Mouse (Mus musculus): ENCODE measurements at regions not wholly inside any gene's neighbourhood (a gene's known extent, or its start where the extent isn't known, plus 50 kb on each side); places are given as distances from the start of the nearest gene placed in this dataset.

DNA sequence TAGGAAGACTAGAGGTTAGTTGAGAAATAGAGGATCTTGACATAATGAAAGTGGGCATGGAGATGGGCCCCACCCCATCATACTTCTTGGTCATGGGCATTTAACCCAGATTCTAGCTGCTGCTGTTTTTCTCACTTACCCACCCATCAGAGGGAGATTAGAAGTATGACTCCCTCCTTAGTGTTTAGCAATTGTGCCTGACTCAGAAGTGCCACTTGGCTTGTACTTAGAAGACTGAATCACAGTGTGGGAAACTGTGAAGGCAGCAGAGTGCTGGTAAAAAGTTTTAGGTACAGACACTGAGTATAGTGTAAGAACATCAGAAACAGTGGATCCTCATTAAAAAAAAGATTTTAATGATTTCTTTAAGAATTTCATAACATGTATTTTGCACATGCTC, 100.5 kb downstream of the Edem1 start:
- H3K27ac ChIP-seq (ENCODE audit: control insufficient read depth, low read depth, low read length): no peak overlapping the region
- H3K27me3 ChIP-seq (ENCODE audit: control insufficient read depth in 1 of 2, insufficient read depth in 2 of 2, low read length in 2 of 2): no peaks in the 10 kb centered on the region
- H3K4me1 ChIP-seq (ENCODE audit: control insufficient read depth in 1 of 2, insufficient read depth in 2 of 2, low read length in 2 of 2): no peaks in the 10 kb centered on the region
- H3K9ac ChIP-seq (ENCODE audit: control insufficient read depth, low read depth, low read length, poor library complexity, severe bottlenecking): no peak overlapping the region
- H3K4me3 ChIP-seq (ENCODE audit: control insufficient read depth in 1 of 2, insufficient read depth in 1 of 2, low read depth in 2 of 2, low read length in 2 of 2): no peak overlapping the region
- no peaks in the 10 kb centered on the region for H3K9me3 ChIP-seq (replicated peaks; ENCODE audit: insufficient read depth, low read length)
- no peaks in the 10 kb centered on the region for H3K79me2 ChIP-seq (ENCODE audit: control insufficient read depth, insufficient read depth, low read length, poor library complexity)
- TF ChIP-seq MYC (IDR thresholded peaks at IDR 0.05; ENCODE audit: low read depth, low read length): no peak
- TF ChIP-seq MXI1 (IDR thresholded peaks at IDR 0.05; ENCODE audit: low read depth, low read length): no peak
- TF ChIP-seq SMC3 (IDR thresholded peaks at IDR 0.05; ENCODE audit: low read depth, low read length): no peak
- no peaks in the 10 kb centered on the region for H3K36me3 ChIP-seq (ENCODE audit: control insufficient read depth in 1 of 2, insufficient read depth in 2 of 2, low read length in 2 of 2)
- no peak for DNase-seq (ENCODE audit: low read depth, low spot score)

DNA sequence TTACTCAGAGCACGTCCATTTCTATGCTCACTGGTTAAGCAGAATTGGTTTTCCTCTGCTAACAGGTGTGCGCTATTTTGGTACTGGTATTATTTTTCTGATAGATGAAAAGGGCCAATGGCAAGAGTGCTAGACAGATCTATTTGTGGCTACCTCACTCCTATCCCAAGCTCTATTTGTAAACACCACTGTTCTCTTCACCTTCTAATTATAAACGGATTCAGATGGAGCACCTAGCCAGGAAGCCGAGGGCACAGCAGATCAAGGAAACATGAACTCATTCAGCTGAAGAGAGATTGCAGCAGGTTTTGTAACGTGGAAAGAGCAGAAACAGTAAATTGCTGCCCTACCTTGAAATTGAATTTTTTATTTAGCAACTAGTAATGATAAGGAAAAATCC, 110.2 kb downstream of the Edem1 start:
- H3K36me3 ChIP-seq (ENCODE audit: control insufficient read depth in 1 of 2, insufficient read depth in 2 of 2, low read length in 2 of 2): no peaks in the 10 kb centered on the region
- H3K79me2 ChIP-seq (ENCODE audit: control insufficient read depth, insufficient read depth, low read length, poor library complexity): no peaks in the 10 kb centered on the region
- TF ChIP-seq ZMIZ1 (IDR thresholded peaks at IDR 0.05; ENCODE audit: low read depth, low read length): no peak
- no peak for TF ChIP-seq CTCF (IDR thresholded peaks at IDR 0.05 in 2 of 3, conservative IDR thresholded peaks at IDR 0.05 in 1 of 3; ENCODE audit: control insufficient read depth in 1 of 3, insufficient read depth in 1 of 3, low read depth in 2 of 3, low read length in 3 of 3, poor library complexity in 1 of 3, severe bottlenecking in 1 of 3)
- no peak for TF ChIP-seq ZC3H11A (IDR thresholded peaks at IDR 0.05; ENCODE audit: low read depth, low read length)
- TF ChIP-seq MAFK (IDR thresholded peaks at IDR 0.05; ENCODE audit: borderline replicate concordance, low read depth, low read length): no peak
- no peak for TF ChIP-seq TBP (IDR thresholded peaks at IDR 0.05; ENCODE audit: low read depth, low read length)
- TF ChIP-seq KAT2A (conservative IDR thresholded peaks at IDR 0.05; ENCODE audit: low read depth, low read length): no peak
- no peak overlapping the region for H3K9ac ChIP-seq (ENCODE audit: control insufficient read depth, low read depth, low read length, poor library complexity, severe bottlenecking)
- no peak for DNase-seq (ENCODE audit: low read depth, low spot score)
- no peak overlapping the region for H3K4me3 ChIP-seq (ENCODE audit: control insufficient read depth in 1 of 2, insufficient read depth in 1 of 2, low read depth in 2 of 2, low read length in 2 of 2)
- no peaks in the 10 kb centered on the region for H3K27me3 ChIP-seq (ENCODE audit: control insufficient read depth in 1 of 2, insufficient read depth in 2 of 2, low read length in 2 of 2)
- H3K9me3 ChIP-seq (replicated peaks; ENCODE audit: insufficient read depth, low read length): no peaks in the 10 kb centered on the region
- no peaks in the 10 kb centered on the region for H3K4me1 ChIP-seq (ENCODE audit: control insufficient read depth in 1 of 2, insufficient read depth in 2 of 2, low read length in 2 of 2)
- no peak overlapping the region for H3K27ac ChIP-seq (ENCODE audit: control insufficient read depth, low read depth, low read length)

DNA sequence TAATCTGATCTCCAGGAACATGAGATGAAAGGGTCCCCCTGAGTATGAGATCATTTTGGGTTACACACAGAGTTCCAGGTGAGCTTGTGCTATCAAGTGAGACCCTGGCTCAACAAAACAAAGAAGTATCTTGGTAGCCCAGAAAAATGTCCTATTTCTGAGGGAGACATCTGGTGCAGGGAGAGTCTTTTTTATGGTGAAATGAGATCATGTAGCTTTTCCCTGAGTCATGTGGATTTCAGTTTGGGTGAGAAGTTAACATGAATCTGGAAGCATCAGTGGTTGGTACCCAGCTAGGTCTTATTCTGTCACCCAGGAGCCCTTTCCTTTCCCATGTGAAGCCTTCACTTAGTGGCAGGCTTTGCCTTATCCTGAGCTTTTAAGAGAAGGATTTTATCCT, 113.8 kb downstream of the Edem1 start:
- DNase-seq (ENCODE audit: low read depth, low spot score): no peak
- H3K4me3 ChIP-seq (ENCODE audit: control insufficient read depth in 1 of 2, insufficient read depth in 1 of 2, low read depth in 2 of 2, low read length in 2 of 2): no peak overlapping the region
- no peaks in the 10 kb centered on the region for H3K9me3 ChIP-seq (replicated peaks; ENCODE audit: insufficient read depth, low read length)
- H3K36me3 ChIP-seq (ENCODE audit: control insufficient read depth in 1 of 2, insufficient read depth in 2 of 2, low read length in 2 of 2): no peaks in the 10 kb centered on the region
- H3K27ac ChIP-seq (ENCODE audit: control insufficient read depth, low read depth, low read length): no peak overlapping the region
- H3K27me3 ChIP-seq (ENCODE audit: control insufficient read depth in 1 of 2, insufficient read depth in 2 of 2, low read length in 2 of 2): no peaks in the 10 kb centered on the region
- H3K9ac ChIP-seq (ENCODE audit: control insufficient read depth, low read depth, low read length, poor library complexity, severe bottlenecking): no peak overlapping the region
- no peaks in the 10 kb centered on the region for H3K4me1 ChIP-seq (ENCODE audit: control insufficient read depth in 1 of 2, insufficient read depth in 2 of 2, low read length in 2 of 2)
- TF ChIP-seq POLR2AphosphoS5 (IDR thresholded peaks at IDR 0.05; ENCODE audit: borderline replicate concordance, low read depth, low read length) (no peak), GATA1 (IDR thresholded peaks at IDR 0.05; ENCODE audit: low read depth, low read length) (no peak), NELFE (IDR thresholded peaks at IDR 0.05; ENCODE audit: low read depth, low read length) (no peak), JUND (IDR thresholded peaks at IDR 0.05; ENCODE audit: low read depth, low read length) (no peak), TAL1 (IDR thresholded peaks at IDR 0.05; ENCODE audit: low read length) (no peak), SMC3 (IDR thresholded peaks at IDR 0.05; ENCODE audit: low read depth, low read length) (no peak), RCOR1 (IDR thresholded peaks at IDR 0.05; ENCODE audit: low read depth, low read length) (no peak), CTCF (IDR thresholded peaks at IDR 0.05 in 2 of 3, conservative IDR thresholded peaks at IDR 0.05 in 1 of 3; ENCODE audit: control insufficient read depth in 1 of 3, insufficient read depth in 1 of 3, low read depth in 2 of 3, low read length in 3 of 3, poor library complexity in 1 of 3, severe bottlenecking in 1 of 3) (no peak), HCFC1 (IDR thresholded peaks at IDR 0.05; ENCODE audit: low read depth, low read length) (no peak), MEF2A (IDR thresholded peaks at IDR 0.05; ENCODE audit: extremely low read depth, insufficient replicate concordance, low read depth, low read length, poor library complexity, severe bottlenecking) (no peak), BHLHE40 (IDR thresholded peaks at IDR 0.05; ENCODE audit: borderline replicate concordance, low read depth, low read length) (no peak), POLR2AphosphoS2 (IDR thresholded peaks at IDR 0.05; ENCODE audit: low read length) (no peak), ZMIZ1 (IDR thresholded peaks at IDR 0.05; ENCODE audit: low read depth, low read length) (no peak), EP300 (IDR thresholded peaks at IDR 0.05; ENCODE audit: low read depth in 1 of 2, low read length in 2 of 2) (no peak)
- H3K79me2 ChIP-seq (ENCODE audit: control insufficient read depth, insufficient read depth, low read length, poor library complexity): no peaks in the 10 kb centered on the region

All from MEL (cell line).